Mouse (Mus musculus): ENCODE measurements around the gene Capn7. TPM values are rescaled to one million over a fixed set of nuclear protein-coding genes. Genes with fewer than 3 reads are reported as not detected.

The Capn7 gene
- polyA plus RNA-seq, 1 experiment: 37.5 TPM

- Histone ChIP-seq H3K4me3 (ENCODE audit: insufficient read depth, low read length) (no peak overlapping the region), H3K4me1 (ENCODE audit: control insufficient read depth, insufficient read depth, low read length) (peaks cover 50% of the 10 kb centered on the region), H3K27ac (ENCODE audit: insufficient read depth, low read depth, low read length) (peak overlapping the region; percentile 76)
- no peak for TF ChIP-seq CTCF (IDR thresholded peaks at IDR 0.05; ENCODE audit: low read depth, low read length)
- no peak for TF ChIP-seq POLR2A (IDR thresholded peaks at IDR 0.05; ENCODE audit: borderline replicate concordance, low read depth, low read length)
These were observed 57.1 kb downstream of the Capn7 start for GRCm38 (mm10) chr14:31393546-31393890.

- Histone ChIP-seq H3K27ac (ENCODE audit: insufficient read depth, low read depth, low read length) (no peak overlapping the region), H3K4me1 (ENCODE audit: control insufficient read depth, insufficient read depth, low read length) (peaks cover 50% of the 10 kb centered on the region), H3K4me3 (ENCODE audit: insufficient read depth, low read length) (no peak overlapping the region)
- TF ChIP-seq CTCF (IDR thresholded peaks at IDR 0.05; ENCODE audit: low read depth, low read length) (no peak), POLR2A (IDR thresholded peaks at IDR 0.05; ENCODE audit: borderline replicate concordance, low read depth, low read length) (no peak)
These were observed 57.6 kb downstream of the Capn7 start for GRCm38 (mm10) chr14:31393936-31394630.

GRCm38 (mm10) chr14:31394822-31395532 is 58.5 kb downstream of the Capn7 start:
- Histone ChIP-seq H3K4me3 (ENCODE audit: insufficient read depth, low read length) (no peak overlapping the region), H3K27ac (ENCODE audit: insufficient read depth, low read depth, low read length) (no peak overlapping the region), H3K4me1 (ENCODE audit: control insufficient read depth, insufficient read depth, low read length) (peaks cover 42% of the 10 kb centered on the region)
- no peak for TF ChIP-seq POLR2A (IDR thresholded peaks at IDR 0.05; ENCODE audit: borderline replicate concordance, low read depth, low read length)
- peak; percentile 6; the same call in 1 of the 2 replicates for TF ChIP-seq CTCF (IDR thresholded peaks at IDR 0.05; ENCODE audit: low read depth, low read length)

GRCm38 (mm10) chr14:31395629-31396199 is 59.3 kb downstream of the Capn7 start:
- H3K4me1 ChIP-seq (ENCODE audit: control insufficient read depth, insufficient read depth, low read length): peaks cover 34% of the 10 kb centered on the region
- TF ChIP-seq CTCF (IDR thresholded peaks at IDR 0.05; ENCODE audit: low read depth, low read length) (no peak), POLR2A (IDR thresholded peaks at IDR 0.05; ENCODE audit: borderline replicate concordance, low read depth, low read length) (no peak)
- no peak overlapping the region for H3K27ac ChIP-seq (ENCODE audit: insufficient read depth, low read depth, low read length)
- no peak overlapping the region for H3K4me3 ChIP-seq (ENCODE audit: insufficient read depth, low read length)

- no peak for TF ChIP-seq CTCF (IDR thresholded peaks at IDR 0.05; ENCODE audit: low read depth, low read length)
- TF ChIP-seq POLR2A (IDR thresholded peaks at IDR 0.05; ENCODE audit: borderline replicate concordance, low read depth, low read length): no peak
- H3K4me3 ChIP-seq (ENCODE audit: insufficient read depth, low read length): no peak overlapping the region
- H3K27ac ChIP-seq (ENCODE audit: insufficient read depth, low read depth, low read length): no peak overlapping the region
- peaks cover 36% of the 10 kb centered on the region for H3K4me1 ChIP-seq (ENCODE audit: control insufficient read depth, insufficient read depth, low read length)
These were observed 60.0 kb downstream of the Capn7 start for GRCm38 (mm10) chr14:31396428-31396827.

- peaks cover 37% of the 10 kb centered on the region for H3K4me1 ChIP-seq (ENCODE audit: control insufficient read depth, insufficient read depth, low read length)
- H3K27ac ChIP-seq (ENCODE audit: insufficient read depth, low read depth, low read length): no peak overlapping the region
- TF ChIP-seq CTCF (IDR thresholded peaks at IDR 0.05; ENCODE audit: low read depth, low read length): no peak
- no peak for TF ChIP-seq POLR2A (IDR thresholded peaks at IDR 0.05; ENCODE audit: borderline replicate concordance, low read depth, low read length)
- H3K4me3 ChIP-seq (ENCODE audit: insufficient read depth, low read length): no peak overlapping the region
These were observed 60.9 kb downstream of the Capn7 start for GRCm38 (mm10) chr14:31397353-31397752.

GRCm38 (mm10) chr14:31397791-31398595 is 61.6 kb downstream of the Capn7 start:
- Histone ChIP-seq H3K4me3 (ENCODE audit: insufficient read depth, low read length) (no peak overlapping the region), H3K4me1 (ENCODE audit: control insufficient read depth, insufficient read depth, low read length) (peaks cover 39% of the 10 kb centered on the region), H3K27ac (ENCODE audit: insufficient read depth, low read depth, low read length) (no peak overlapping the region)
- no peak for TF ChIP-seq POLR2A (IDR thresholded peaks at IDR 0.05; ENCODE audit: borderline replicate concordance, low read depth, low read length)
- TF ChIP-seq CTCF (IDR thresholded peaks at IDR 0.05; ENCODE audit: low read depth, low read length): no peak

- Histone ChIP-seq H3K4me3 (ENCODE audit: insufficient read depth, low read length) (no peak overlapping the region), H3K4me1 (ENCODE audit: control insufficient read depth, insufficient read depth, low read length) (peaks cover 33% of the 10 kb centered on the region), H3K27ac (ENCODE audit: insufficient read depth, low read depth, low read length) (no peak overlapping the region)
- TF ChIP-seq CTCF (IDR thresholded peaks at IDR 0.05; ENCODE audit: low read depth, low read length) (no peak), POLR2A (IDR thresholded peaks at IDR 0.05; ENCODE audit: borderline replicate concordance, low read depth, low read length) (no peak)
These were observed 62.4 kb downstream of the Capn7 start for GRCm38 (mm10) chr14:31398819-31399218.

- no peak for TF ChIP-seq CTCF (IDR thresholded peaks at IDR 0.05; ENCODE audit: low read depth, low read length)
- no peak for TF ChIP-seq POLR2A (IDR thresholded peaks at IDR 0.05; ENCODE audit: borderline replicate concordance, low read depth, low read length)
- H3K4me1 ChIP-seq (ENCODE audit: control insufficient read depth, insufficient read depth, low read length): peaks cover 28% of the 10 kb centered on the region
- H3K4me3 ChIP-seq (ENCODE audit: insufficient read depth, low read length): no peak overlapping the region
- no peak overlapping the region for H3K27ac ChIP-seq (ENCODE audit: insufficient read depth, low read depth, low read length)
These were observed 62.8 kb downstream of the Capn7 start for GRCm38 (mm10) chr14:31399271-31399670.

Measured in bone marrow macrophage, adult 2 months (primary cell).